Mouse (Mus musculus) heart, adult 2 months (tissue): ENCODE measurements around the gene Aatf.
A peak's percentile ranks its signal among the peaks of the same experiment; 100 is the strongest.

ENCODE experiments used
- CTCF ChIP-seq: fragments of 200-600 bp; IDR thresholded peaks from 2 replicates; pipeline ENCODE4 v1.8.1; 2022; ENCODE audit warnings: antibody characterized with exemption, mild to moderate bottlenecking, moderate library complexity
- EP300 ChIP-seq: fragments of 200-500 bp; IDR thresholded peaks from 2 replicates; pipeline ENCODE4 v1.6.1; 2011; ENCODE audit warnings: low read depth, low read length, control low read depth; ENCODE audit not compliant: insufficient read depth
- POLR2A ChIP-seq: fragments of 200-500 bp; IDR thresholded peaks from 2 replicates; pipeline ENCODE4 v1.6.1; 2011; ENCODE audit warnings: mild to moderate bottlenecking, low read depth, low read length, control low read depth; ENCODE audit not compliant: insufficient read depth

DNA sequence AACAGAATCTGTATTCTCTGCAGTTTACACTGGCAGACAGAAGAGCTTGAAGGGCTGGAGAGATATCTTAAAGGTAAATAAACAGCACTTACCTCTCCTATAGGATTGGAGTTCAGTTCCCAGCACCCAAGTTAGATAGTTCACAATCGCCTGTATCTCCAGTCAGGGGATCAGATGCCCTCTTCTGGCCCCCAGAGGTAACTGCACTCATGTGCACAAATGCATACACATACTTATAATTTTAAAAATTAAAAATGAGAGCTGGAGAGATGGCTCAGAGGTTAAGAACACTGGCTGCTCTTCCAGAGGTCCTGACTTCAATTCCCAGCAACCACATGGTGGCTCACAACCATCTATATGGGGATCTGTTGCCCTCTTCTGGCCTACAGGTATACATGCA lies 9.0 kb downstream of the Aatf start:
- TF ChIP-seq EP300 (no peak), CTCF (peak; percentile 37; the same call in 1 of the 2 replicates), POLR2A (no peak)
